Comparison of ENCODE assay signal across 8 mouse cellular contexts in the genomic region with DNA sequence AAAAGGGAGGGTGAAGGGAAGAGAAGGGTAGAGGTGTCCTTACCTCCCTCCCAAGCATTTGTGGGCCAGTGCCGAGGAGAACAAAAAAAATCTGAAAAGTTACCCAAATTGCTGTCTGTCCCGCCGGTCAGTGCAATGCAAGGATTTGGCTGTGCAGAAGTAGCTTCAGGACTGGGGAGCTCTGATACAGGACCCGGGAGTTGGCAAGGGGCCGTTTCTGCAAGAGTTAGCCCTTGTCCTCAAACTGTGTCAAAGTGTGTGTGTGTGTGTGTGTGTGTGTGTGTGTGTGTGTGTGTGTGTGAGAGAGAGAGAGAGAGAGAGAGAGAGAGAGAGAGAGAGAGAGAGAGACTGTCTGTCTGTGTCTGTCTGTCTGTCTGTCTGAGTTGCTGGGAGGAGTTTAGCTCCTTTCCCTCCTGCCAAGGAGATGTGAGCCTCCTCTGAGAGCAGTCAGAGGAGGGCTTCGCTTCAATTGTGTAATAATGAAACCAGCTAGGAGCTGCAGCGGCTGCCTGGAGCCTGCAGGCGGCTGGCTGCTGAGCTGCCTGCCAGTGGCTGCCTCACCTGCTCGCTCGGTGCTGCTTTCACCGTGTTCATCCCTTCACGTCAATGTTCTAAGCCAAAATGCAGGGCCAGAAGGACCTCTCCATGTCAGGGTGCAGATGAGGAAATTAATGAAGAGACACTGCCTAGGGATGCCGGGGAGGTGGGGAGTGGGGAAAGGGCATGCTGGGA. TPM values are rescaled to one million over a fixed set of nuclear protein-coding genes. Genes with fewer than 3 reads are reported as not detected.
DNase-seq lines count a peak whose midpoint lies in the region; ATAC-seq and TF ChIP-seq lines count a peak whose summit lies in the region.

No protein-coding gene starts in this region.

- ATAC-seq in CD4-positive, CD25-positive, alpha-beta regulatory T cell, adult 4 months: peak; percentile 92
- 0 out of 2 replicates have a peak, but pooled peaks have one; percentile 52 for ATAC-seq in embryonic facial prominence, embryonic 12.5 days (ENCODE audit: insufficient number of reproducible peaks, insufficient read depth, low FRiP score, low TSS enrichment)
- ATAC-seq in heart, postnatal 0 days (ENCODE audit: insufficient read depth, low read depth): no peak

- no peak; the same call in 1 of the 2 replicates for TF ChIP-seq CTCF in heart, postnatal 0 days (IDR thresholded peaks at IDR 0.05; ENCODE audit: low read depth)

- peaks cover 12% of the 10 kb centered on the region for H3K27me3 ChIP-seq in embryonic facial prominence, embryonic 12.5 days
- H3K27me3 ChIP-seq in heart, postnatal 0 days (ENCODE audit: control insufficient read depth, insufficient read depth, low read length): peaks cover 32% of the 10 kb centered on the region

- H3K4me1 ChIP-seq in embryonic facial prominence, embryonic 12.5 days: peaks cover 23% of the 10 kb centered on the region
- H3K4me1 ChIP-seq in heart, postnatal 0 days (ENCODE audit: control insufficient read depth, insufficient read depth): no peaks in the 10 kb centered on the region

- H3K9me3 ChIP-seq in embryonic facial prominence, embryonic 12.5 days: no peaks in the 10 kb centered on the region
- no peaks in the 10 kb centered on the region for H3K9me3 ChIP-seq in heart, postnatal 0 days (replicated peaks; ENCODE audit: control insufficient read depth, low read length)

- H3K9ac ChIP-seq in embryonic facial prominence, embryonic 12.5 days: 0 out of 2 replicates have a peak overlapping the region, but pooled peaks have one; percentile 19
- H3K9ac ChIP-seq in heart, postnatal 0 days (replicated peaks; ENCODE audit: low read depth, low read length): no peak overlapping the region

- WGBS in embryonic facial prominence, embryonic 12.5 days: 3% methylated on average over 13 of the region's 13 CpGs
- 7% methylated on average over 13 of the region's 13 CpGs for WGBS in heart, postnatal 0 days

- no peak for TF ChIP-seq EP300 in heart, postnatal 0 days (IDR thresholded peaks at IDR 0.05; ENCODE audit: low read depth)

- H3K36me3 ChIP-seq in embryonic facial prominence, embryonic 12.5 days: no peaks in the 10 kb centered on the region
- H3K36me3 ChIP-seq in heart, postnatal 0 days (replicated peaks; ENCODE audit: control insufficient read depth, insufficient read depth, low read length): no peaks in the 10 kb centered on the region

- no peak overlapping the region for H3K27ac ChIP-seq in embryonic facial prominence, embryonic 12.5 days
- H3K27ac ChIP-seq in heart, postnatal 0 days (ENCODE audit: low read depth): no peak overlapping the region

- DNase-seq in adrenal gland, postnatal 10 days: peak; percentile 62
- peak; percentile 7 for DNase-seq in heart, postnatal 0 days (ENCODE audit: low spot score)
- DNase-seq in kidney, postnatal 14 days: peak; percentile 42
- DNase-seq in lung, postnatal 25 days (ENCODE audit: low spot score): peak; percentile 21
- peak; percentile 66 to 82 for DNase-seq in right cerebral cortex, postnatal 10 days (ENCODE audit: low spot score in 2 of 2)
- no peak for DNase-seq in ovary, adult 18-20 months (ENCODE audit: low spot score)

- peak overlapping the region; percentile 35 for H3K4me3 ChIP-seq in embryonic facial prominence, embryonic 12.5 days
- peak overlapping the region; percentile 13 for H3K4me3 ChIP-seq in heart, postnatal 0 days (ENCODE audit: low read depth, low read length)

- H3K4me2 ChIP-seq in embryonic facial prominence, embryonic 12.5 days (replicated peaks): peak overlapping the region; percentile 68
- H3K4me2 ChIP-seq in heart, postnatal 0 days (ENCODE audit: low read depth, low read length): peak overlapping the region; percentile 55

RNA-seq across cellular contexts. Expression of a gene that starts 0.9 kb away (rescaled TPM):
- under 1 TPM in 1 of 2 experiments, not detected in 1; 0.47 TPM for polyA plus RNA-seq in CD4-positive, CD25-positive, alpha-beta regulatory T cell, adult 4 months (2017; shearing (Covaris generic))
- total RNA-seq in adrenal gland, postnatal 10 days (2021): under 1 TPM; 0.27 to 0.63 TPM
- polyA plus RNA-seq in embryonic facial prominence, embryonic 12.5 days (2016; fragmentation: Nextera tagmentation; extraction: Ambion mirVana): 0.11 and 0.12 TPM in 2 replicates
- total RNA-seq in heart, postnatal 0 days (2014; rRNA removed; ENCODE audit: low replicate concordance): not detected in 2 replicates
- polyA plus RNA-seq in heart, postnatal 0 days (2015; fragmentation: Nextera tagmentation; extraction: Ambion mirVana): not detected in 2 replicates
